Mouse (Mus musculus): ENCODE measurements around the gene Ptprs.

DNA sequence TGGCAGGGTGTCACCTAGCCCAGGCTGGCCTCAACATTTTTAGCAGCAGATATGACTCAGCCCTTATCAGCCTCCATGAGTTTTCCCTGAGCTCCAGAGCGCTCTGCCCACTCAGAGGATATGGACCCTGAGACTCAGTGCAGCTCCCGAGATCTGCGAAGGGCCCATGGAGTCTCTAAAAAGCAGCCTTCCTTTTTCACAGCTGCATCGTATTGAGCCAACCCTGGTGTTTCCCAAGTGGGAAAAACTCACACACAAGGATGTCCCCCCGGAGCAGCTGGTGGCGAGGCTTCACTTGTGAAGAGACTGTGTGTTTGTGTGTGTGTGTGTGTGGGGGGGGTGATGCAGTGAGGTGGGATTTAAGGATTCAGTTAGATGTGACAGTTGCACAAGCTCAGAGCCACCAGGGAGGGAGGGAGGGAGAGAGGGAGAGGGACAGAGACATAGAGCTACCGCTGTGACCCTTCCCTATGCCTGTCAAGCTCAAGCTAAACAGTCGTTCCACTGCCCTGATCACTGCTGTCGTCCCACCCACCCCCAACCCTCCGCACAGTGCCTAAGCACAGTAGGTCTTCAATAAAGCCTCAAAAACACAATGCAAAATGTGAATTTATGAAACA, 32.8 kb upstream of the Ptprs start:
- TF ChIP-seq POLR2A (IDR thresholded peaks at IDR 0.05; ENCODE audit: insufficient read depth, low read depth, low read length) = no peak
- TF ChIP-seq CTCF (IDR thresholded peaks at IDR 0.05; ENCODE audit: insufficient read depth, low read depth, low read length) = no peak

All from olfactory bulb, adult 2 months (tissue).